Mouse (Mus musculus): ENCODE results near the gene Rasa3.

DNA sequence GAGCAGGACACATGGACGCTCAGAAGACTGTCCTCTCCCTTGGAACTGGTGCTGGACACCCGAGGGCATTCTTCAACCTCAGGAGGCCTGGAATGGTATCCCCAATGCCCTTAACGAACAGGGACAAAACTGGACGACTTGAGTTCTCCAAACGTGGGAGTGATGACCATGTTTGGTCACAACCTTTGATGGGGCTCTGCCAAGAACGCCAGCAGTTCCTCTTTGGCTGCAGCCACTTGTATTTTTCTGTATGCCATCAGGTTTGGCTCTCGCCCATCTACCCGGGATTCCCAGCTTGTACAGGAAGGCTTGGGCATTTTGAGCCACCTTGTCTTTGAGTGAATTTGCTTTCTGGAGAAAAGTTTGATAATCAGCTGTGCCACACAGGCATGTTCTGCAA, 20.3 kb upstream of the Rasa3 start:
- TF ChIP-seq CTCF (IDR thresholded peaks at IDR 0.05; ENCODE audit: borderline replicate concordance, insufficient read depth, low read length) (no peak), POLR2A (IDR thresholded peaks at IDR 0.05; ENCODE audit: low read depth, low read length) (no peak)

Data from embryonic fibroblast, embryonic 13.5 days (primary cell).